Mouse (Mus musculus): ENCODE data around the gene Ethe1.
"Not testable (repeated sequence)": the region's sequence is repeated elsewhere in the genome, so short reads cannot be mapped to it uniquely, and the experiment has no call there.

The Ethe1 gene

GRCm38 (mm10) chr7:24614816-24615215 is 27.5 kb downstream of the Ethe1 start:
- DNase-seq, result no peak

- peak; percentile 39 for DNase-seq
These were observed 30.4 kb downstream of the Ethe1 start for GRCm38 (mm10) chr7:24617763-24618162.

- not testable (repeated sequence) for DNase-seq
These were observed 31.0 kb downstream of the Ethe1 start for GRCm38 (mm10) chr7:24618374-24618773.

GRCm38 (mm10) chr7:24619671-24620397 is 32.5 kb downstream of the Ethe1 start:
- DNase-seq, result no peak

- DNase-seq, result no peak
These were observed 33.9 kb downstream of the Ethe1 start for GRCm38 (mm10) chr7:24621193-24621592.

GRCm38 (mm10) chr7:24622967-24623366 is 35.6 kb downstream of the Ethe1 start:
- DNase-seq, result no peak

- DNase-seq, result peak; percentile 90
These were observed 41.6 kb downstream of the Ethe1 start for GRCm38 (mm10) chr7:24628685-24629610.

GRCm38 (mm10) chr7:24629672-24630071 is 42.3 kb downstream of the Ethe1 start:
- no peak for DNase-seq

- no peak for DNase-seq
These were observed 43.0 kb downstream of the Ethe1 start for GRCm38 (mm10) chr7:24630116-24630880.

- no peak for DNase-seq
These were observed 48.9 kb downstream of the Ethe1 start, which contains the start of gene Lypd3 for GRCm38 (mm10) chr7:24636264-24636663. Lypd3 (plus strand) TSS chr7:24636550.

- DNase-seq, result no peak
These were observed 49.7 kb downstream of the Ethe1 start for GRCm38 (mm10) chr7:24637046-24637445.

- DNase-seq, result peak; percentile 34
These were observed 50.9 kb downstream of the Ethe1 start for GRCm38 (mm10) chr7:24638026-24638856.

GRCm38 (mm10) chr7:24640450-24640849 is 53.1 kb downstream of the Ethe1 start:
- no peak for DNase-seq

- peak; percentile 79 for DNase-seq
These were observed 55.1 kb downstream of the Ethe1 start for GRCm38 (mm10) chr7:24642491-24642890.

- no peak for DNase-seq
These were observed 57.1 kb downstream of the Ethe1 start for GRCm38 (mm10) chr7:24644492-24644891.

- peak; percentile 24 for DNase-seq
These were observed 57.7 kb downstream of the Ethe1 start for GRCm38 (mm10) chr7:24644996-24645395.

GRCm38 (mm10) chr7:24646486-24646885 is 59.1 kb downstream of the Ethe1 start:
- no peak for DNase-seq

- DNase-seq, result peak; percentile 69
These were observed 66.3 kb downstream of the Ethe1 start for GRCm38 (mm10) chr7:24653681-24654080.
